Comparison of ENCODE assay signal across 15 mouse cellular contexts in the genomic region with DNA sequence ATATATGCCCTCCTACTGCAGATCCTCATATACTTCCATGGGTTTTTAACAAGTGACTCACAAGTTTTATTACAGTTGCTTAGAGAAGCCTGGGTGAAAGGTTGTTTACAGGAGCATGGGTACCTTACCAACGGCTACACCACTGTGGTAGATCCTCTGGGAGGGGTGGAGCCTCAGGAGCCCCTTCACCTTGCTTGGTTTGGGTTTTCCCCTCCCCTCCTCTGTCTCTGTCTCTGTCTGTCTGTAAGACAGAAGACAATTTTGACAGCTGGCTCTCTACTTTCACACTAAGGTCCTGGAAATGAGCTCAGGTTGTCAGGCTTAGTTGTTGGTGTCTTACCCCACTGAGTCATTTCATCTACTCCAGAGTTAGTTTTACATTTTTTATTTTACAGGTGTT.
"Had no signal": no experiment of that assay in that cellular context is flagged by ENCODE, and none has a peak within 500 bp of the region (broad histone marks: within the 10 kb centered on the region; RNA-seq: fewer than 3 reads in every experiment).

No protein-coding gene starts in this region.

- ATAC-seq: intestine, postnatal 0 days; lung, postnatal 0 days; midbrain, embryonic 13.5 days had no signal

- H3K27me3 ChIP-seq: liver, embryonic 15.5 days; midbrain, embryonic 13.5 days; neural tube, embryonic 13.5 days had no signal

- H3K9me3 ChIP-seq: limb, embryonic 10.5 days; liver, embryonic 15.5 days; midbrain, embryonic 13.5 days; neural tube, embryonic 13.5 days had no signal

- H3K4me2 ChIP-seq: liver, embryonic 11.5 days; liver, embryonic 15.5 days; midbrain, embryonic 13.5 days; neural tube, embryonic 13.5 days had no signal

- H3K4me1 ChIP-seq: liver, embryonic 15.5 days had no signal

- H3K4me3 ChIP-seq: limb, embryonic 10.5 days; liver, embryonic 15.5 days; midbrain, embryonic 13.5 days; neural tube, embryonic 13.5 days had no signal

- H3K9ac ChIP-seq: liver, embryonic 15.5 days; midbrain, embryonic 13.5 days; neural tube, embryonic 13.5 days had no signal

- DNase-seq: kidney, adult 9 months; kidney, postnatal 36 days; lung, adult 2 months; lung, postnatal 36 days; right cerebral cortex, postnatal 14 days; thymus, postnatal 25 days had no signal

- H3K27ac ChIP-seq: kidney, postnatal 0 days; limb, embryonic 10.5 days; liver, embryonic 15.5 days; midbrain, embryonic 13.5 days; neural tube, embryonic 13.5 days; stomach, postnatal 0 days had no signal
